Mouse (Mus musculus) MEL (cell line): ENCODE results near the gene Napepld. TPM values are rescaled to one million over a fixed set of nuclear protein-coding genes. Genes with fewer than 3 reads are reported as not detected.

Source experiments
- DNase-seq: peaks from one replicate; pipeline ENCODE4 v3.0.0; 2011; ENCODE audit warnings: low read depth, low spot score
- H3K27ac ChIP-seq: 2 replicates; pipeline ENCODE4 v1.5.1; 2012; ENCODE audit warnings: low read depth, mild to moderate bottlenecking, control low read depth, low read length, moderate library complexity; ENCODE audit not compliant: control insufficient read depth
- H3K27me3 ChIP-seq, 2 experiments: fragments of 150-350 bp in 1 of 2; sonication (generic) in 1 of 2; 2 replicates each; pipeline ENCODE4 v1.6.1; 2012; ENCODE audit warnings: low read length in 2 of 2, mild to moderate bottlenecking in 2 of 2, improper control_type of control experiment in 1 of 2, moderate library complexity in 1 of 2; ENCODE audit not compliant: insufficient read depth in 2 of 2, control insufficient read depth in 1 of 2
- H3K36me3 ChIP-seq, 2 experiments: 2 replicates each; pipeline ENCODE4 v1.6.1; 2012 to 2014; ENCODE audit warnings: low read length in 2 of 2, improper control_type of control experiment in 1 of 2, inconsistent platforms in 1 of 2, mild to moderate bottlenecking in 1 of 2; ENCODE audit not compliant: insufficient read depth in 2 of 2, control insufficient read depth in 1 of 2
- H3K4me1 ChIP-seq, 2 experiments: fragments of 150-350 bp in 1 of 2; sonication (generic) in 1 of 2; 2 replicates each; pipeline ENCODE4 v1.6.1; 2012; ENCODE audit warnings: low read length in 2 of 2, improper control_type of control experiment in 1 of 2, mild to moderate bottlenecking in 1 of 2; ENCODE audit not compliant: insufficient read depth in 2 of 2, control insufficient read depth in 1 of 2
- H3K4me3 ChIP-seq, 2 experiments: fragments of 150-350 bp in 1 of 2; sonication (generic) in 1 of 2; 2 replicates each; pipeline ENCODE4 v1.5.1; 2012; ENCODE audit warnings: low read depth in 2 of 2, low read length in 2 of 2, mild to moderate bottlenecking in 2 of 2, moderate library complexity in 2 of 2, control low read depth in 1 of 2, improper control_type of control experiment in 1 of 2; ENCODE audit not compliant: control insufficient read depth in 1 of 2, insufficient read depth in 1 of 2
- H3K79me2 ChIP-seq: 2 replicates; pipeline ENCODE4 v1.6.1; 2012; ENCODE audit warnings: mild to moderate bottlenecking, low read length, moderate library complexity; ENCODE audit not compliant: control insufficient read depth, poor library complexity, insufficient read depth
- H3K9ac ChIP-seq: 2 replicates; pipeline ENCODE4 v1.6.1; 2012; ENCODE audit warnings: low read depth, mild to moderate bottlenecking, control low read depth, low read length, moderate library complexity; ENCODE audit not compliant: control insufficient read depth, poor library complexity, severe bottlenecking
- H3K9me3 ChIP-seq: fragments of 150-350 bp; sonication (generic); replicated peaks from 2 replicates; pipeline ENCODE4 v1.6.1; 2012; ENCODE audit warnings: mild to moderate bottlenecking, low read length, improper control_type of control experiment, moderate library complexity; ENCODE audit not compliant: insufficient read depth
- CTCF ChIP-seq, 3 experiments: IDR thresholded peaks in 2 of 3; conservative IDR thresholded peaks in 1 of 3; 2 replicates each; pipeline ENCODE4 v1.5.1; 2011 to 2012; ENCODE audit warnings: low read length in 3 of 3, low read depth in 2 of 3, mild to moderate bottlenecking in 2 of 3, improper control_type of control experiment in 1 of 3, inconsistent platforms in 1 of 3, mixed read lengths in 1 of 3, moderate library complexity in 1 of 3; ENCODE audit not compliant: control insufficient read depth in 1 of 3, insufficient read depth in 1 of 3, poor library complexity in 1 of 3, severe bottlenecking in 1 of 3
- E2F4 ChIP-seq: IDR thresholded peaks from 2 replicates; pipeline ENCODE4 v1.6.1; 2011; ENCODE audit warnings: low read depth, low read length, improper control_type of control experiment, borderline replicate concordance
- ELF1 ChIP-seq: IDR thresholded peaks from 2 replicates; pipeline ENCODE4 v1.6.1; 2014; ENCODE audit warnings: low read depth, mild to moderate bottlenecking, inconsistent platforms, low read length, improper control_type of control experiment, moderate library complexity
- GABPA ChIP-seq: IDR thresholded peaks from 2 replicates; pipeline ENCODE4 v1.6.1; 2012; ENCODE audit warnings: low read depth, mild to moderate bottlenecking, inconsistent platforms, low read length, improper control_type of control experiment, moderate library complexity
- HCFC1 ChIP-seq: IDR thresholded peaks from 2 replicates; pipeline ENCODE4 v1.6.1; 2012; ENCODE audit warnings: low read depth, mild to moderate bottlenecking, inconsistent platforms, low read length, improper control_type of control experiment, moderate library complexity
- KAT2A ChIP-seq: conservative IDR thresholded peaks from 2 replicates; pipeline ENCODE4 v1.6.1; 2012; ENCODE audit warnings: low read depth, low read length, improper control_type of control experiment, inconsistent platforms
- MEF2A ChIP-seq: IDR thresholded peaks from 2 replicates; pipeline ENCODE4 v1.6.1; 2014; ENCODE audit warnings: low read depth, mild to moderate bottlenecking, inconsistent platforms, low read length, improper control_type of control experiment; ENCODE audit not compliant: poor library complexity, insufficient replicate concordance, severe bottlenecking; ENCODE audit errors: extremely low read depth
- MXI1 ChIP-seq: IDR thresholded peaks from 2 replicates; pipeline ENCODE4 v1.6.1; 2011; ENCODE audit warnings: mild to moderate bottlenecking, low read depth, low read length, improper control_type of control experiment
- NRF1 ChIP-seq: IDR thresholded peaks from 2 replicates; pipeline ENCODE4 v1.6.1; 2014; ENCODE audit warnings: low read depth, mild to moderate bottlenecking, inconsistent platforms, low read length, improper control_type of control experiment, moderate library complexity; ENCODE audit not compliant: poor library complexity, insufficient read depth, severe bottlenecking
- RAD21 ChIP-seq: IDR thresholded peaks from 2 replicates; pipeline ENCODE4 v1.6.1; 2011; ENCODE audit warnings: mild to moderate bottlenecking, low read depth, low read length, improper control_type of control experiment
- SIN3A ChIP-seq: IDR thresholded peaks from 2 replicates; pipeline ENCODE4 v1.6.1; 2012; ENCODE audit warnings: low read length, improper control_type of control experiment, inconsistent platforms
- SMC3 ChIP-seq: IDR thresholded peaks from 2 replicates; pipeline ENCODE4 v1.6.1; 2011; ENCODE audit warnings: low read depth, low read length, improper control_type of control experiment
- TAL1 ChIP-seq: IDR thresholded peaks from 2 replicates; pipeline ENCODE4 v1.6.1; 2012; ENCODE audit warnings: mild to moderate bottlenecking, inconsistent platforms, low read length, moderate library complexity, mixed read lengths
- TBP ChIP-seq: IDR thresholded peaks from 2 replicates; pipeline ENCODE4 v1.8.0; 2011; ENCODE audit warnings: low read depth, low read length, improper control_type of control experiment
- UBTF ChIP-seq: IDR thresholded peaks from 2 replicates; pipeline ENCODE4 v1.6.1; 2012; ENCODE audit warnings: low read depth, mild to moderate bottlenecking, inconsistent platforms, low read length, improper control_type of control experiment, moderate library complexity, borderline replicate concordance; ENCODE audit not compliant: insufficient read depth
- USF1 ChIP-seq: IDR thresholded peaks from 2 replicates; pipeline ENCODE4 v1.6.1; 2014; ENCODE audit warnings: low read depth, mild to moderate bottlenecking, inconsistent platforms, low read length, improper control_type of control experiment, moderate library complexity
- ZC3H11A ChIP-seq: IDR thresholded peaks from 2 replicates; pipeline ENCODE4 v1.6.1; 2012; ENCODE audit warnings: low read depth, mild to moderate bottlenecking, inconsistent platforms, low read length, improper control_type of control experiment
- ZKSCAN1 ChIP-seq: IDR thresholded peaks from 2 replicates; pipeline ENCODE4 v1.6.1; 2012; ENCODE audit warnings: low read depth, mild to moderate bottlenecking, inconsistent platforms, low read length, improper control_type of control experiment, moderate library complexity
- ZNF384 ChIP-seq: IDR thresholded peaks from 2 replicates; pipeline ENCODE4 v1.6.1; 2012; ENCODE audit warnings: low read depth, mild to moderate bottlenecking, inconsistent platforms, low read length, improper control_type of control experiment
- polyA plus RNA-seq, 2 experiments: library from polyadenylated mRNA; stranded (reverse) in 1 of 2; unstranded in 1 of 2; fragments of >175 nt in 1 of 2; fragments of >200 nt in 1 of 2; gene quantifications; 2 replicates each; pipeline versions ENCODE4 v1.2.1 to v1.2.4; 2012; ENCODE audit warnings: low replicate concordance in 2 of 2, low read depth in 1 of 2; ENCODE audit not compliant: insufficient read length in 2 of 2, insufficient read depth in 1 of 2, missing spikeins in 1 of 2
- total RNA-seq: library from RNA; depleted of rRNA; stranded (reverse); fragments of 300-350 nt; gene quantifications from 2 replicates; pipeline ENCODE4 v1.2.3, GENCODE M21; 2012

The Napepld gene
- total and polyA plus RNA-seq, 3 experiments = 1.5 to 3.0 TPM; not detected in 1

DNA sequence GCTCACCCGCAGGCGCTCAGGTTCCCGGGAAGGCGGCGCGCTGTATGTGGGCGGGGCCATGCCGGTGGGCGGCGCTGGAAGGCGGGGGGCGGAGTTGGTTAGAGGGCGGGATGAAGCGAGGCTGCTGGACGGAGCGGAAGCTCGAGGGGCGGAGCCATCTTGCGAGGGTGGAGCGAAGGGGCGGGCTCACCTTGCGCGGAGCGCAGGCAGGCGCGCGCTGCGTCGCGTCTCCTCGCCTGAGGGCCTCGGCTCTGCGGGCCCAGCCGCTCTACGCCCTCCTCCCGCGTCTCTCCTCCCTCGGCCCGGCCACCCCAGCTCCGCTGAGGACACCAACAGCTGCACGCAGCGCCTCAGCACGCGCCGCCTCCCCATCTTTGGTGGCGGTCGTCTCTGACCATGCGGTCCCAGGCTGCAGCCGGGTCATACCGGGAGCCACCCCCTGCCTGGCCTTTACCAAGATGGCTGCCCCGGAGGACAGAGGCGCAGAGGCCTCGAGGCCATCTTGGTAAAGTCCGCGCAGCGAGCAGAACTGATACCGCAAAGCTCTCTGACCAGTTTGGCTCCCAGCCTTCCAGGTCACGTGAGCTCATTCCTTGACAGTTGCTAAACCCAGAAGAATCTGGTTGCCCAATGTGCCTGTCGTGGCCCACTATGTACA, at the start of gene Napepld (continued):
- TF ChIP-seq TAL1 (no peak), TBP (peak; percentile 54; the same call in 1 of the 2 replicates), NRF1 (peak; percentile 63), ZKSCAN1 (no peak)

DNA sequence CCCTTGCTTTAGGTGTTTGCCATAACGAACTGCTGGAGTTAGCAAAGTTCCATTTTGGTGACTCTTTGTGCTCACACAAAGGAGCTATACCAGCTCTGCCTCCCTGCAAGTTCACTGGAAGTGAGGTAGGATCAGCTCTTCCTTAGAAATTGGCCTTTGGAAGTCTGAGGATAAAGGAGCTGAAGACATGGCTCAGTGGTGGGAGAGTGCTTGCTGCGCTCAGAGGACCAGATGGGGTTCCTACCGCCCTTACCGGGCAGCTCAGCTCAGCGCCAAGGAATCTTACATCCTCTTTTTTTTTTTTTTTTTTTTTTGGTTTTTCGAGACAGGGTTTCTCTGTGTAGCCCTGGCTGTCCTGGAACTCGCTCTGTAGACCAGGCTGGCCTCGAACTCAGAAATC, 44.8 kb upstream of the Napepld start:
- H3K36me3 ChIP-seq = peaks cover 0 to 27% of the 10 kb centered on the region in 2 experiments; a peak in 3 of 4 replicates

DNA sequence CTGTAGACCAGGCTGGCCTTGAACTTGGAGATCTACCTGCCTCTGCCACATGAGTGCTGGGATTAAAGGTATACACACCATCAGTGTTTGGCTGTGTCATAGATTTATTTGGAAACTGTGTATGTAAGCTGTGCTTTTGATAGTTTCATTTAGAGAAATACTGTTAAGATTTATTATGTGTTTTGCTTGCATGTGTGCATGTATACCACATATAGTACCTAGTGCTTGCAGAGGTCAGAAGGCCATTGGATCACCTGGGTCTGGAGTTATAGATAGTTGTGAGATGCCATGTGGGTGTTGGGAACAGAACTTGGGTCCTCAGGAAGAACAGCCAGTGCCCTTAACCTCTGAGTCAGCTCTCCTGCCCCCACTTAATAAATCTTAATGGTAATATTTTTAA, 43.5 kb upstream of the Napepld start:
- TF ChIP-seq CTCF (IDR thresholded peaks at IDR 0.05 in 2 of 3, conservative IDR thresholded peaks at IDR 0.05 in 1 of 3; ENCODE audit: control insufficient read depth in 1 of 3, insufficient read depth in 1 of 3, low read depth in 2 of 3, low read length in 3 of 3, poor library complexity in 1 of 3, severe bottlenecking in 1 of 3) (no peak), E2F4 (no peak), ELF1 (no peak), HCFC1 (no peak), ZKSCAN1 (no peak)
- TF ChIP-seq, all 39 proteins: peak for 0
- Histone ChIP-seq H3K36me3 (peaks cover 0 to 27% of the 10 kb centered on the region in 2 experiments; a peak in 3 of 4 replicates), H3K9ac (no peak overlapping the region), H3K9me3 (no peaks in the 10 kb centered on the region), H3K27me3 (no peaks in the 10 kb centered on the region), H3K27ac (no peak overlapping the region), H3K4me3 (no peak overlapping the region), H3K79me2 (no peaks in the 10 kb centered on the region), H3K4me1 (no peaks in the 10 kb centered on the region)
- no peak for DNase-seq

More for the DNA sequence above, 44.8 kb upstream of the Napepld start:
- TF ChIP-seq SMC3 = no peak
- no peak for TF ChIP-seq KAT2A
- TF ChIP-seq USF1 = no peak
- TF ChIP-seq MXI1 = no peak
- no peak for TF ChIP-seq GABPA
- TF ChIP-seq ZNF384 = no peak
- no peak for TF ChIP-seq TBP
- TF ChIP-seq RAD21 = no peak
- TF ChIP-seq MEF2A = no peak
- TF ChIP-seq HCFC1 = no peak
- no peak for TF ChIP-seq ZC3H11A
- no peak for TF ChIP-seq TAL1
- TF ChIP-seq UBTF = no peak
- TF ChIP-seq SIN3A = no peak
- H3K4me3 ChIP-seq = no peak overlapping the region
- no peaks in the 10 kb centered on the region for H3K79me2 ChIP-seq
- no peak overlapping the region for H3K9ac ChIP-seq
- H3K27ac ChIP-seq = no peak overlapping the region
- DNase-seq = no peak
- H3K4me1 ChIP-seq = no peaks in the 10 kb centered on the region
- no peaks in the 10 kb centered on the region for H3K9me3 ChIP-seq
- H3K27me3 ChIP-seq = no peaks in the 10 kb centered on the region
